Mouse (Mus musculus): ENCODE data around the gene Nkx2-2.

Nkx2-2 gene

DNA sequence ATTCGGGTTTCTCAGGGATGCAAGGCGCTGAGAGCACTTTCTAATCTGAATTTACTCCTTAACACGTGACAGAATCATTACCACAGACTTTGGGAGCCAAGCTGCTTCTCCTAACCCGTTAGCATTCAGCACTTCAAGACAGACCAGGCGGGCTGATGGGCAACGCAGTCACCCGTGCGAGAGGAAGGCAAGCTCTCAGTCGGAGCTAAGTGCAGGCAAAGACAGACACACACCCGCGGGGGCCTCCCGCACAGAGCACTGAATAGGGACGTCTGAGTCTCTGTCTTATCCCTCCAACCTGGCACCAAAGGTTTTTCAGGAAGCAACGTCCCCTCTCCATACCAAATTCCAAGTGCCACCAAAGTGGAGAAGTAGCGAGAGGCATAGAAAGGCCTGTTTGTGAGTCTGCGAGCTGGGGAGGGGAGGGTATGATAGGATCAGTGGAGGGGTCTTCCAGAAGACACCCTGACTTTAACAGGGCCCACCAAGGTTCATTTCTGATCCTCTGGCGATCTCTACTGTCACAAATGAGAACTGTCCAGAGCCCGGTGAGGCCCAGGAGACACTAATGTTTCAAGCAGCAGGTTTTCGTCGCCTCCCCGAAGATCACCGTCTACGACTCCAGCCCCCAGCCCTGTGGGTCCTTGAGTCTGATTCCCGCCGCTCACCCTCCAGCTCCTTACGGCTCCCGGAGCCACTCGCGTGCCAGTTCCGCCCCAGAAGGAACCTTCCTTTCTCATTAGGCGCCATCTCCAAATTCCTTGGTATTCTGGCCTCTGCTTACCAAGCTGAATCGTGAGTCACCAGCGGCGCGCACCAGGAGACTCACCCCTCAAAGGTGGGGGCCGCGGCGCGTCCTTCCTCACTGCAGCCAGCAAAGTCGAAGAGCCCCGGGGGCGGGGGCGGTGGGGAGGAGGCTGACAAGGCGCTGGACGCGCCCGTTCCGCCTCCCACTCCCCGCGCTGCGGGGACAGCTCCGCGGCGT, at the start of gene Nkx2-2:
Nkx2-2 (minus strand) TSS at position 973 of the 985 bp plus-strand sequence.
- no peak for DNase-seq (ENCODE audit: low spot score)

DNA sequence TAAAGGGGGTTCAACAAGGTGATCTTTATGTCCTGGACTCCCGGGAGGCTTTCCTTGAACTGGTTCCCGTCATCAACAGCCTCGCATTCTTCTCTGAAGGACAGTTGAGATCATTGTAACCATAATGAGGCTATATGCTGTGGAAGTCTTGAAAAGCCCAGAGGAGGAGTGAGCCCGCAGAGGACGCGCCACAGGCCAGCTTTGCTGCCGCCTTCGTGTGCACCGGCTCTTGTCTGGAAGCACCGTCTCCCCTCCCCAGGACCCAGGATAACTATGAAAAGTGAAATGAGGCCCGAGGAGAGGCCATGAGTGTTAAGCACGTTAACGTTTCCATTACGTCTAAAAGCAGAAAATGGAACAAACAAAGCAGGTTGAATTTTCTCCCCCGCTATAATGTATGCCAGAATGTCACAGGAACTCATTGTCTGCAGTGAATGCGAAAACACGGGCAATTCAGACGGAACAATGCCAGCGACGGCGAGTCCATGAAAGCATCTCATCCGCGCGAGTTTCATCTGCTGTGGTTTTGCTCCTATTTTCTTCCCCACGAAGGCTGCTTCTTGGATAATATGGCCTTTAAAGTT, 41.8 kb upstream of the Nkx2-2 start:
- DNase-seq (ENCODE audit: low spot score) = no peak

DNA sequence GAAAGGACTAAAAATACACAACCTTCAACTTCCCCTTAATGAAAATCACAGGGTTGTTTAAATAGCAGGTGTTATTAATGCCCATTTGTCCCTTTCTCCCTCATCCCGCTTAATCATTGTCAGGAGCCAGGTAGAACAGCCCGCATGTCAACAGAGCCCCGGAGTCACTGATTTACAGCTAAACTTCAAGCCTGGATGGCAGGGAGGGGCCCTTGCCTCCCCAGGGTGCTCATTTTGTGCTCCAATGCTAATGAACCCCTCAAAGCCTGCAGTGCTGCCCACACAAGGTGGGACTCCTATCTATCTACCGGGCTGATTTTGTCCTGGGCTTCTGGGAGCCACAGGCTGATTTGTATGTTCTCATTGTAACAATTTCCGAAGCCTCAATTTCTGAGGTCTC, 37.1 kb upstream of the Nkx2-2 start:
- no peak for DNase-seq (ENCODE audit: low spot score)

DNA sequence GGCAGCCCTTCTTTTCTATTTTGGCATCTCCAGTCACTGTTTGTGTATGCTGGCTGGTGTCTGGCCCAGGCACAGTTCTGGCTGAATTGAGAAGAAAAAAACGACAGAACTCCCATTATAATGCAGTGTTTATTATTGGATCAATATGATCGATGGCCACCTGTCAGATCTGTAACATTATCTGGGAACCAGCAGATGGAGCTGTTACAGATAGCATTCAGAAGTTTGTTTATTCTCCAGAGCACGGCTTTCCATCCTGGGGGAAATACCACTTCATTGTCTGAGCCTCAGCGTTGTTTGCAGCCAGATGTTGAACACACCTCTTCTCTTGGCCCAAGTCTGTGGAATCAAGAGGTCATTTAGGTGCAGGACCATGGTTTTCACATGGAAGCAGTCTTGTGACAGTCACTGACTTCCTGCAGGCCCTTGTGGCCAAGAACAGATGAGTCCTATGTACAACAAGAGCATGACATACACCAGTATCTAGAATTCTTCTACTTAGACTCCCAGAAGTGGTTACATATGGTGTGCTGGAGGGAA, 11.1 kb upstream of the Nkx2-2 start:
- DNase-seq (ENCODE audit: low spot score) = no peak

DNA sequence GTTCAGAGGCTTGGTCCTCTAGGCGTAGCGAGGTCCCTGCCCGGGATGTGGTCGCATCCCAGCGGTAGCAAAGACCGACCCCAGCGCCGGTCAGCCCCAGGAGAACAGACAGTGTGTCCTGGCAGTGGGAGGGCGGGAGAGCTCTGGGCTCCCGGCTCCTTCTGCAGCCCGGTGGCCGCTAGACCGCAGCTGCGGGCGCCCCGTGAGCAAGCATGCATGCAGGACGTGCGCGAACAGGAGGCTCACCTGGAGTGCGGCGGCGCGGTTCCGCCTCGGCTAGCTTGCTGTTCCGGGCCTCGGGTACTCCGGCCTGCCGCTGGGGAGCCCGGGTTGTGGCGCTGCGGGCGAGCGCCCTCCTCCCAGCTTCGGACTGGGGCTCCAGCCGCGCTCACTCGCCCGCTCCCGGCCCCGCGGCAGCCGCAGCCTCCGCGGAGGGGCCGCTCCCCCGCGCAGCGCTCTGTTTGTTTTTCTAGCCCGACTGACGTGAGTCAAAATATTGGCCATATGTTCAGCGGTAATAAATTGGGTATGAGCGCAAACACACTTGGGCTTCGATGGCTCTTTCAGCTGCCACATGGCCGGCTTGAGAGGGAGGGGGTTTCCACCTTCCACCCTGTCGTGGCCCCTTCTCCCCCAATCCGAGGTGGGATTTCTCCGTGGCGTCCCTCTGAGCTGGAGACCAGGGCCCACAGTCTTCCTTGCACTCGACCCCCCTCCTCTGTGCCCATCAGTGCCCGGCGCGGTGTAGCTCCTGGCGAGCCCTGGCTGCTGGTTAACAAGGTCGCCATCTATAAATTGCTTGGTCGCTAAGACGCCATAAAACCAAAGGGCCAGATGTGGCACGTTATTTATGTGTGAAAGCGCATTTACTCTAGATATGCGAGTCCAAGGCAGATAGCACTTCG, 920 bp upstream of the Nkx2-2 start:
- DNase-seq (ENCODE audit: low spot score) = no peak

DNA sequence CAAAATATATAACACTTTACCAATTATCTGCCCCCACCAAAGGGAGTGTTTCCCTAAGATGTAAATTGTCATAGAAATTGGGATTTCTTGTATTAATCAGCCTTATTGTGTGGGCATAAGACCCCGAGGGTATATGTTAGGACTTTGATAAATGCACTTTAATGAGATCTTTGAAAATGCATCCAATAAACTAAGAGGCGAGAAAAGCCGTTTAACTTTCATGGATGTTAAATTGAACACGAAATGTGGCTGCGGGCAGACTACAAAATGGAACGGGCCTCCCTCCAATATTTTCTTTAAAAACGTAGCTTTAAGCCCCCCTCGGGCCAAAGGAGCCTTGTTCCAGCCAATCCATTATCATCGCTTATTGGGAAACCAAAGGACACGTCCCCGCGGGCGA, 1.3 kb downstream of the Nkx2-2 start:
- no peak for DNase-seq (ENCODE audit: low spot score)

DNA sequence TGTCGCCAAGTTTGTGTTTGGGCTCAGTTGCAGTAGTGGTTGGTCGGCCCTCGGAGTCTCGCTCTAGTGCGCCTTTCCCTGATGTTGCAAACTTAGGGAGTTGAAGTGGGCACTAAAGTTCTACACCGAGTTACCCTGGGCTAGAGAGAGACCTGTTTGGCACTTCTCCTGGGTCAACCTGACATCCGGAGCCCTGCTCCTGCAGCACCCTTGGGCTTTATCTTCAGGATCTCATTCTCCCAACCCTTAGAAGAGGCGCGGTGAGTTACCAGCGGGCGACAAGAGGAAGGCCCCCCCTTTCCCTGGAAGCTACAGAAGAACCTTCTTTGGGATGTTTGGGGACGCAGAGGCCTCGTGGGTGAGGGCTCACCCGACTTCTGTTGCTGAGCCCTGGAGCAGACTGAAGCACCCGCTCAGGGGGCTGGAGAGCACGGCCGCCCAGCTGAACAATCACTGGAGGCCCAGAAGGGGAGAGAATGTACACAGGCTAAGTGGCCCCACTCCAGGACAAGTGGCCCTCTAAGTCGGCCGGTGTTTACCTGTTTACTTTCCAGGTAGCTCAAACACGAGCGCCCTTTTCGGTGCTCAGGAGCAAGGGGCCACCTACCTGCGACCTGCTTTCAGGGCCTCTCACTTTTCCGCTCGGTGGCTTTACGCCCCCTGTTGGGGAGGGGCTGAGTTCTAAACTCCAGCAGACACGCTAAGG, 3.6 kb downstream of the Nkx2-2 start:
- DNase-seq (ENCODE audit: low spot score) = no peak

DNA sequence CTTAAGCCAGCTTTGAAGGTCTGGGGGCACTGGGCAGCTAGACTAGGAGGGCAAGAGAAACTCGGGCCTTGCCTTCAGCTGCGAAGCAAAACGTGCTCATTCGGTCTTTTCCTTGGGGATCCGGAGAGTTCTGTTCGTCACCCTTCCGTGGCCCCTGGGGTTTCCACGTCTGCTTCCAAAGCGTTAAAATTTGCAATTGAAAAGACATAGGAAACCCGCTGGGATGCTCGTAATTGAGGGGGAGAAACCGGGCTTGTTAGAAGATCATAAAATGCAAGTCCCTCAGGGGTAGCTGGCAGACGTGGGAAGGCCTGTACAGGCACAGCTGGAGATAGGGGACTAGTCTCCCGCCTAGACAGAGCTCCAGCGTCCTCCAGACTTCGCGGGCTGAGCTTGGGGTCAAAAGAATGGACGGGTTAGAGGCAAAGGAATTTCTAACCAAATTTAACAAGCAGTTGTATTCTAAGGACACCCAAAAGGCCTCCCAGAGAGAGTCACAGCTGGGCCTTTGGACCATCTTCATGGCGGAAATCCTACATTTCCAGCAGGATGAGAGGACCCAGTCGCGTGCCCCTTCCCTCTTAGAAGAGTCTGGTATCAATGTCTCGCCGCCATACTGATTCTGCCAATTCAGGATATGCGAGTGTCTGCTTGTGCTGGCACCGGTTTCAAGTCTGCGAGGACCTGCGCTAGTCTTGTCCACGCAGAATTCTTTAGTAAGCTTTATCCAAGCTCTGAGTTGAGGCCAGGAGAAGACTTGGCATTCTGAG, 4.3 kb downstream of the Nkx2-2 start:
- DNase-seq (ENCODE audit: low spot score) = no peak

DNA sequence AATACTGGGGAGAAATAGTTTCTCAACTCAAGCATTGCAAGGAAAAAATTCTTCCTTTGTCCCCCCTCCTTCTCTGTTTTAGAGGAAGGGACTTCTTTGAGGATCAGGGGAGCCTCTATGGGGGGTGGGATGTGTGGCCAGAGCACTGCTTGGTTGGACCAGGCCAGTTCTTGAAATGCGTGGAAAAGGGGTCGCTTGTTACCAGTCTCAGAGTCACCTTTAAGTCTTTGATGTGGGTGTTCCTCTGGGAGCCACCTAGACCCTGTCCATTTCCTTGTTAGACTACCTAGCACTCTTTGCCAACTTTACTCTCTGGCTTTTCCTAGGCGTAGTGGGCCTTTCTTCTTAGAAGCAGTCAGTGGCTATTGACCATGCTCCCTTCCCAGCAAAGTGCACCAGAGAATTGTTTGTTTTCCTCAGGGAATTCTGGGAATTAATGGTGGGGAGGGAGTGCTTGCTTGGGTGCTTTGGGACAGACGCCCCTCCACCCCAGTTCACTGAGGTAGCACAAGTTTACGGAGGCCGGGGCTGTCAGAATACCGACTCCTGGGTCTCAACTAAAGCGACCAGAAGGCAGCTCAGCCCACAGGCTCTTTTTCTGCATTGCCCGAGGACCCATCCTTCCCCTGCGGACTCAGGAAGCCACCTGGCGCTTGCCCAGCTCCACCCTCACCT, 5.0 kb downstream of the Nkx2-2 start:
- DNase-seq (ENCODE audit: low spot score) = no peak

DNA sequence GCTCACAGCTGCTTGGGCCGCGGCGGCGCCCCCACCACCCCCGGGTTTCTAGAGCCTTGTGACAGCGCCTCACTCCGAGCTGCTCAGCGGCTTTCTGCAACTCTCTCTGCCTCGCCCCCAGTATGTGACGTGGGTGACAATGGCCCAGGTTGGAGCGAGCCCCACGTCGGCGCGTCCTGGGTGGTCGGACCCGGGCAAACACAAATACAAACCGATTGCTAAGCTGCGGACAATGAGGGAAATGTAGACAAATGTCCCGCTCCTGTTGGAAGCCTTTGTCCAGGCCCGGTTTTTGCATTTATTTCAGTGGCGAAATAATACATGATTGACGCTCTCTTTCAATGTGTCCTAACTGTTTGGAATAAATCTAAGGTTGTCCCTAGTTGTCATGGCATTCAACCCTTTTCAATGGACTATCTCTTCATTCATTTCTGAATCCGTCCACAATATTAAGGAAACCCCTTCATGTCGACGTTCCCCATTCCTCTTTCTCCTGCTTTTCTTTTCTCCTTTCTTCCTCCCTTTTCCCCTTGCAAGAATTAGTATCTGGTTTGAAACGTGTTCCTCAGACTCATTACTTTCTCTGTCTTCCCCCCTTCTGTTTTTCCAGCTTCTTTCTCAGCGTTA, 5.9 kb downstream of the Nkx2-2 start:
- no peak for DNase-seq (ENCODE audit: low spot score)

DNA sequence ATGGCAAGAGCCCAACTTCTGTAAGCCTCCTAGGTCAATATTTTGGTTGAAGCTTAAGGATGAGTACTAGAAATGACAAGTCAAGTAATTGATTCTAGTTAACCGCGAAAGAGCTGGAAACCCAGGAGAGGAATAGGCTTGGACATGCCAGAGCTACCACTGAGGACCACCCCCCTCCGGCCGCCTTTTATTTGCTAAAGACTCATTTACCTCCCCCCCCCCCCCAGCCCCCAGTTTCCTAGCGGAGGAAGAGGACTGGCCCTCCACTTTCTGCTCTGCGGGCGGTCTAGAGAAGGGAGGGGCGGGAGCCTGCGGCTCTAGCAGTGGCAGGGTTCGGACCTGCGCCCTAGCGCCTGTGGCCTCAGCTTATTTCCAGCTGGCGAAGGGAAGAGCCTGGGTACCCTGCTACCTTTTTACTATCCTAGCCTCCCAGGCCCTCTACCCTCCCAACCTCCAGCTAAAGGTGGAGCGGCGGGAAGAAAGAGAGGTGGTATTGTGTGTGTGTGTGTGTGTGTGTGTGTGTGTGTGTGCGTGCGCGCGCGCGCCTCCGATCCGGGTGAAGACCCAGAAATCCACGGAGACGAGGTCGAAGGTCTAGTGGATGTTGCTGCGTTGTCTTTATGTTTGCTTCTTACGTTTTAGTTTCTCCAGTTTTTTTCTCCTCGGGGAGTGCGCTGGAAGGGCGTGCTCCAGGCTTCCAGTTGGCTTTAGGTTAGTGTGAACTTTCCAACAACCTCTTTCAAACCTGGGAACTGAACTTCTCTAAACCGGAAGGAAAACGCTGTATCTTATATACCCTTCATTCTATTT, 6.8 kb downstream of the Nkx2-2 start:
- DNase-seq (ENCODE audit: low spot score) = no peak

DNA sequence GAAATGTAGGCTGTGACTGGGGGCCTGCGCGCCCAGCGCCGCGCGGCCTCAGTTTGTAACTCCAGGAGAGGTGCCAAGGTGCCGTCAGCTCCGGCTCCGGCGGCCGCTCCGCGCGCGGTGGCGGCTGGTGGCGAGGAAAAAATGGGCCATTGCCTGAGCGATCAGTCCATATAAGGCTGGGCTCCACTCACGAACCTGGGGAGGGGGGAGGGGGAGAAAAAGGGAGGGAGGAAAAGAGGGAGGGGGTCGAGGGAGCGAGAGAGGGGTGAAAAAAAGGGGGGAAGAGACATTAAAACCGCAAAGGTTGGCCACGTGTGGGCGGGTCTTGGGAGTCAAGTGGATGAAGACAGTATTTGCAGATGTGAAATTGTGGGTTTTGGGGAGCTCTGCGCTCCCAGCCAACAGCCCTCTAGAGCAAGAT, 7.8 kb downstream of the Nkx2-2 start:
- DNase-seq (ENCODE audit: low spot score) = no peak

DNA sequence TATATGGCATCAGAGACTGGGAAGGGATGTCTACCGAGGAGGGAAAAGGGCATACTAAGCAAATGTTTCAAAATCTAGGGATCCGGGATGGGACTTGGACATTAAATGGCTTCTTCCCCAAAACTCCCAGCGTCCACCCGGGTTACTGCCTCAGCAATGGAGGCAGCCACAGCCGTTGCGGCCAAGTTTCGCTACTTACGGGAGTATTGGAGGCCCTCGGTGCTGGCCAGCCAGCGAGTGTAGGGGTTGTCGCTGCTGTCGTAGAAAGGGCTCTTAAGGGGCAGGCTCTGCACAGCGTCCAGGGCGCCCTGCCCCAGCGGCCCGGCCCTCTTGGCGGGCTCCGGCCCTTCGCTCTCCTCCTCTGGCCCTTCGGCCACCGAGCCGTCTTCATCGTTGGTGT, 8.5 kb downstream of the Nkx2-2 start:
- DNase-seq (ENCODE audit: low spot score) = no peak

DNA sequence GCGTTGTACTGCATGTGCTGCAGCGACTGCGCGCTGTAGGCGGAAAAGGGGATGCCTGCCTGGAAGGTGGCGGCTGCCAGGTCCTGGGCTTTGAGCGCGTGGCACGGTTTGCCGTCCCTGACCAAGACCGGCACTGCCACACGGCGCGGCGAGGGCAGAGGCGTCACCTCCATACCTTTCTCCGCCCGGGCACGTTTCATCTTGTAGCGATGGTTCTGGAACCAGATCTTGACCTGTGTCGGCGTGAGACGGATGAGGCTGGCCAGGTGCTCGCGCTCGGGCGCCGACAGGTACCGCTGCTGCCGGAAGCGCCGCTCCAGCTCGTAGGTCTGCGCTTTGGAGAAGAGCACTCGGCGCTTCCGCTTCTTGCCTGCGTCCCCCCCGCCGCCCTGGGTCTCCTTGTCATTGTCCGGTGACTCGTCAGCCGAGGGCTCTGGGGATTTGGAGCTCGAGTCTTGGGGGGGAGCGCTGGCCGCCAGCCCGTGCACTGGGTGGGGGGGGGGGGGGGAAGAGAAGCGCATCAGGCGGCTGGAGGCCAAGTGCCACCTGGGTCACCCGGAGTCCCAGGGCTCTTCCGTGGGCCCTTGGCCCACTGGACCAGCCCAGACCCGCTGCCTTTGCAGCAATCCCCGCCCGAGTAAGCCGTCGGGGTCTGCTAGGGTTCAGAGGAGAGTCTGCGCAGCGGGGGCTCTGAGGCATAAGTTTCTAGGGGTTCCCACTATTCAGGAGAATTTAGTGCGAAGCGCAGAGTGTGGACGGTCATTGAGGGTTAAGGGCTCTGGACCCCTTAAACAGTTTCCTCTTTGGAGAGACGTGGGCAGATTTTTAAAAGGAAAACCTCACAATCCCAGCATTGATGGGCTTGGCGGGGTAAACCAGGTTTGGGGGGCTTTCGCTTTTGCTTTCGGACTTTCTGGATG, 9.7 kb downstream of the Nkx2-2 start:
- DNase-seq (ENCODE audit: low spot score) = no peak

DNA sequence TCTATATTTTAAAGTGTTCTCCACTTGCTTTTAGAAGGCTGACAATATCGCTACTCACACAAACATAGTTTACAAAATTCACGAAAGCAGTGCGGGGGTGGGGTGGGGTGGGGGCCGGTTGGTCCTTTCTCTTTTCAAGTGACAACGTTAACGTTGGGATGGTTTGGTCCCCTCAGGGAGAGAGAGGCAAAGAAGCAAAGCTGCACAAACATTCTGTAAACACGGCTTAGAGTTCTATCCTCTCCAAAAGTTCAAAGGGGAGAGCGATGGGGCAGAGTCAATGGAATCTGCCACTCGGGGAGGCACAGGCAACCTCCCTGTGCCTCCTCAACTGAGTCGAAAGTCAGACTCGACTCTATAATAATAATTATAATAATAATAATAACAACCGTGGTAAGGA, 10.5 kb downstream of the Nkx2-2 start:
- no peak for DNase-seq (ENCODE audit: low spot score)

DNA sequence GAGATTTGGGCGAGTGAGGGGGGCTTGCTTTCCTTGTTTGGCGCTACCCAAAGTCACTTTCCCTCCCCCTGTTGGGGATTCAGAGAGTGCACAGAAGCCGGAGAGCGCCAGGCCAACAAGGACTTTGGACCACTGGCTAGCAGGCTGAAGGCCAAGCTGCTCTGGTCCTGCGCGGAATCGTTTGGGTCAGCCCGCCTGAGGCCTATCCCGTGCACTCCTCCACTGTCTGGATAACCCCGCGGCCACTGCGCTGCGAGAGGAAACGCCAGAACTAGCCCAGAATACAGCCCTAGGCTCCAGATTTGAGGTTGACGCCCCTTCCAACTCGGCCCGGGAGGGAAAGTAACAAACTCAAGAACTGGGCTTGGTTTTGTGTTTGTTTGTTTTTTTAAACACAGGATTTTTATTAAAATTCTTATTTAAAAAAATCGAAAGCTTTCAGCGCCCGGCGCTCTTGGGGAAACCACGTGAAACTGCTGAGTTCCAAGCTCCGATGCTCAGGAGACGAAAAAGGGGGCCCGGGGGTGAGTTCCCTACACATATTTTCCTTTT, 11.3 kb downstream of the Nkx2-2 start:
- DNase-seq (ENCODE audit: low spot score) = no peak

DNA sequence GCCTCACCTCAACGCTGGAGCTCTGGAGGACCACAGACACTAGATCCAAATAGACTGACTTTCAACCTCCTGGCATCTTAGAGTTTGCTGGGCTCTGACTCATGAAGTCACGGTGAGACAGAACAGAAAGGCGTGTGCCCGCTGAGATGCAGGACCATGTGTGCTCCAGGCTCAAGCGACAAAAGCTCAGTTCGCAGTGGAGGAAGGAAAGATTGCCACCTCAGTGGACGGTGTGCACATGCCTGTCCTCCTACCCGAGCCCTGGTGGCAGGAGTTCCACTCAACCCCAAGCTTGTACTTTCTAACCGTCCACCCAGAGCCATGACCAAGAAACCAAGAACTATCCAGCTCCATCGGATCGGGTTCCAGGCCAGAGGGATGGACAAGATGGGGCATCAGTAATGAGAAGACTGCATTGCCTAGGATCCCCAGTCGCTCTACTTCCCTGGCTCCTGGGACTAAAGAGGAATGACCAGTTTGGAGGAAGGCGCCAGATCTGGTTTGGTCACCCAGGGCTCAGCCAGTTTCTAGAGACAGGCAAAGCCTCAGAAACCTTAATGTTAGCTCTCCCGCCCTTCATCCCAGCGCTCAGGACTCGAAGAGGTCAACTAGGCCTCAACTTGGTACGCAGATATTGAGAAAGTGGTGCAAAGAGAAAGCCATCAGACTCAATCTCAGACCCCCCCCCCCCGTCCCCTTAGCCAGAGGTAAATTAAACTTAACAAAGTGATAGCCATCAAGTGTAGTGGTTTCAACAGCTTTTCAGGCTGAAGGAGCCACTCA, 11.9 kb downstream of the Nkx2-2 start:
- DNase-seq (ENCODE audit: low spot score) = no peak

Measured in urinary bladder, postnatal 10 days (tissue).